Mouse (Mus musculus) adipocyte (in vitro differentiated cells): ENCODE measurements around the gene Marveld3.

Experiments used
- DNase-seq: peaks from one replicate; pipeline ENCODE4 v3.0.0-alpha.2; 2016; ENCODE audit warnings: low spot score

The Marveld3 gene

DNA sequence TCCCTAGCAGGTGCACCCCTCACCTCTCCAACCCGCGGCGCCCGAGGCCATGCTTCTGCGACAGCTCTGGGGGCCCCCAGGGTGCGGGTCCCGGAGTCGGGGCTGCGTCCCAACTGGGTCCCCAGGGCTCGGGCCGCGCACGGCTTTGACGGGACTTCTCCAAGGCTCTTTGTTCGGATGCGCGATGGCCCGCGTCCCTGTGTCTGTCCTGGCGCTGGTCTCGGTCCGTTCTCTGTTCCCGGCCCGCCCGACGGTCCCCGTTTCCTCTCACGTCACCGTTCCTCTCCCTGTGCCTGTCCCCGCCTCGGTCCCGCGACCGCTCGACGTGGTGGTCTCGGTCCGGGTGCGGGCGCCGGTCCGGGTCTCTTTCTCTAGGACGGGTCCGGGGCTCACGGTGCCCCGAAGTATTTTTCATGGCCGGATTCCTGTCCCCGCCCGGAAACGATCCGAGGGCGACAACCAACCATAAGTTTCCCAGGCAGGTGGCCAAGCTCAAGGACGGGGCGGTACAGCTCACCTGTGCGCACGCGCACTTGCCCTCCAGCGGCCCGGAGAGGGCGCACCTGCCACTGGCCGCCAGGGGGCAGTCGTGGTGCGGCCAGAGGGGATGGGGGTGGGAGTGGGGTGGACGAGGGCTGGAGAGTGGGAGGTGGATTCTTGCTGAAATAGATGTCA lies at the start of gene Marveld3:
Marveld3 (minus strand) TSS at position 511 of the 675 bp plus-strand sequence.
- DNase-seq: no peak

DNA sequence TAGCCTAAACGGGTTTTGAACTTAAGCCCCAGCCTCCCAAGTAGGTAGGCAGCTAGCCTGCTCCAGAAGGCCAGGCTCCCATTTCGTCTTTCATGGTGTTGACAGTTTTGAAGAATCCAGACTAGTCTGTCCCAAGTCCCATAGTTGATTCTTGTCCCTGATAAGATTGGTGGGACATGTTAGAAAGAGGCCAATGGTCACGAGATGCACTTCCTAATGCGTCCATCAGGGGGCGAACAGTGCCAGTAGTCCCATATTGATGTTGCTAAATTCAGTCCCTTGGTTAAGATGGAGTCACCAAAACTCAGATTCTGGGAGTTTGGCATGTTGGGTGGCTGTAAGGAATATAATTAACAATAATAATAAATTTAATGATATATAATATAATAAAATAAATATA lies 48.9 kb upstream of the Marveld3 start:
- peak; percentile 43 for DNase-seq

GRCm38 (mm10) chr8:110008995-110009446 lies 47.0 kb upstream of the Marveld3 start:
- DNase-seq: no peak

- DNase-seq: no peak
Measured at GRCm38 (mm10) chr8:110008228-110008994, 46.4 kb upstream of the Marveld3 start.

GRCm38 (mm10) chr8:110006312-110007023 lies 44.5 kb upstream of the Marveld3 start:
- no peak for DNase-seq

DNA sequence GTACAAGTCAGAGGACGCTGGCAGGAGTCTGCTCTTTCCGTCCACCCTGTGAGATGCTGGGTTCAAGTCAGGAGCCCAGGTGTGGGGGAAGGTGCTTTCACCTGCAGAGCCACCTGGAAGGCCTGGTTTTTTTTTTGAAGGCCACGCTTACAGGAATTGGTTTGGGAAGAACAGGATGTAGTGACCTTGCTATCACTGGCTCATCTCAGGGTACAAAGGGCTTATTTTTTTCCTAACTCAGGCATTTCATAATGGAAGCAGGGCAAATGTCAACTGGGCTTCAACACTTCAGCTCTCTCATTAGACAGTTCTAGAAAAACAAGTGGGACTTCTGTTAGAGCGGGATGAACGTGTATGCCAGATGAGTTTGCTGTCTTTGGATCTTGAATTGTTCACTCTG lies 42.3 kb upstream of the Marveld3 start:
- no peak for DNase-seq

DNA sequence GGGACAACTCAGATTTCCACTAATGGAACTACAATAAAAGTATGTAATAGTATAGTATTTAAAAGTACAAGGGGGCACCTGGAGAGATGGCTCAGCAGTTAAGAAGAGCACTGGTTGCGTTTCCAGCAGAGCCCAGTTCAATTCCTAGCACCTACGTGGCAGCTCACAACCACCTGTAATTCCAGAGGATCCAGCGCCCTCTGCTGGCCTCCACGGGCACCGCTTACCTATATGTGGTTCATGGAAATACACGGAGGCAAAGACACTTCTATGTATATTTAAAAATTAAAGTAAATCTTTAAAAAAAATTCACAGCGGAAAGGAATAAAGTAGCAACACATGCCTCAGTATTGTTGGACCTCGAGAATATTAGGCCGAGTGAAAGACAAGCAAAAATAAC lies 41.0 kb upstream of the Marveld3 start:
- DNase-seq: no peak

- no peak for DNase-seq
Measured at GRCm38 (mm10) chr8:109999974-110000373, 38.0 kb upstream of the Marveld3 start.

DNA sequence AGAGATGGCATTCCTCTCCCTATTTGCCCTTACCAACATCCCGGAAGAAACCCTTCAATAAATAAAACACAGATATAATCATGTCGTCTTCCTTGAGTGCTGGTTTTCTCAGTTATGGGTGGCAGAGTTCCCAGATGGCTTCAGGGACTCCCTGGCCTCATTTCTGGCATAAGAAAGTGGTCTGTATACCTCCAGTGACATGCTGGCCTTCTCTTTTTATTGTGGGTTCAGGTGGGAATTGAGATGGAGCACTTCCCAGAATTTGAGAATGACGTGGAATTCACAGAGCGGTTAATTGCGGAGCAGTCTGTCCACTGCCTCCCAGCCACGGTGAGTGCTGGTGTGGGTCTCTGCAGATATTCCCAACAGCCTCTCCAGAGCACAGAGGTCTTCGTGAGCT lies 36.1 kb upstream of the Marveld3 start:
- DNase-seq: no peak

GRCm38 (mm10) chr8:109997381-109997780 lies 35.4 kb upstream of the Marveld3 start:
- DNase-seq: no peak

- DNase-seq: no peak
Measured at GRCm38 (mm10) chr8:109992951-109993350, 30.9 kb upstream of the Marveld3 start.

DNA sequence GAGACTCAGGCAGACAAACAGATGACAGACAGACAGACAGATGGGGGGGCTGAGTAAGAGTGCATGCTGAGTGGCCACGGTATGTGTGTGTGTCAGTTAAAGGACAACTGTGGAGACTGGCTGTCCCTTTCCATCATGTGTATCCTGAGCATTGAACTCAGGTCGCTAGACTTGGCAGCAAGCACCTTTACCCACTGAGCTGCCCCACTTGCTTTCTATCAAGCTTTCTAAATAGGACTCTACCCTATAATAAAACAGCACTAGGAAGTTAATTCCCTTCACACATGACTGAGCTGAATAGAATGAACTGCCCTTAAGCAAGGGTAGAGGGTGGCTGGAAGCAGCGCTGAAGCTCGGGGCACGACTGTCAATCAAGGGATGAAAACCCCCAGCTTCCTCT lies 30.2 kb upstream of the Marveld3 start:
- no peak for DNase-seq

DNA sequence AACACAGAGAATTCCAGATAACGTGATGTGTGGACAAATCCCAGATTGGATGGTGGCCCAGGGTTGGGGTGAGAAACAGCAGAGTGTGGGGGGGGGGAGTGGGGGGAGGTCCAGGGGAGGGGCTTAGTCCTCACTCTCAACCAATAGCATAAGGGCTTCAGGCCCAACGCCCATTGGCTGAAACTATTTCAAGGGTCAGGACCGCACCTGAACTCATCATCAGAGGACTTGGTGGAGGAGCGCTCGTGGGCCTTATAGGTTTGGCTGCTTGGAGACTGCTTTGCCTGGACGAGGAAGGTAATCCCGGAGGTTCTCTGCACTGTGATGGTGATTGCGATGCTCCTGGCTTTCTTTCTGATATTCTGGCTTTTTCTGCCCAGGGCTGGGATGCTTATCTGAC lies 28.2 kb upstream of the Marveld3 start, which contains the start of gene Tat:
Tat (plus strand) TSS at position 214 of the 400 bp plus-strand sequence.
- DNase-seq: no peak

DNA sequence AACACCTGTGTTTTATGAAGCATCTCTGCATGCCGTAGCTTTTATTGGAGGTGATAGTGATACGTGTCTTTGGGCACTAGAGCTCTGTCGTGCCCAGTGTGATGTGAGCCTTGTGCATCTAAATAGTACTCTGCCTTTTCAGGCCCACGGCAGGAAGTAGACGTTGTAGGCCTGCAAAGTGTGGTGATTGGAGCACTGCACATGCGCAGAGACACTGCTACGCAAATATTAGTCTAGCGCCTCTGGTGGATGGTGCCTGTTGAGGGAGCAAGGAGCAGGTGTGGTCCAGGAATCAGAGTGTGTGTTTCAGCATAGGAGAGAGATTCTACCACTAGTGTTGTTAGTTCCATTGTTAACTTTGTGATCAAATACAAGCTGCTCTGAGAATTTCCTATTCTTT lies 27.1 kb upstream of the Marveld3 start:
- no peak for DNase-seq

- DNase-seq: no peak
Measured at GRCm38 (mm10) chr8:109987776-109988175, 25.8 kb upstream of the Marveld3 start.

GRCm38 (mm10) chr8:109986384-109986783 lies 24.4 kb upstream of the Marveld3 start:
- DNase-seq: no peak

- no peak for DNase-seq
Measured at GRCm38 (mm10) chr8:109983944-109984343, 21.9 kb upstream of the Marveld3 start.

DNA sequence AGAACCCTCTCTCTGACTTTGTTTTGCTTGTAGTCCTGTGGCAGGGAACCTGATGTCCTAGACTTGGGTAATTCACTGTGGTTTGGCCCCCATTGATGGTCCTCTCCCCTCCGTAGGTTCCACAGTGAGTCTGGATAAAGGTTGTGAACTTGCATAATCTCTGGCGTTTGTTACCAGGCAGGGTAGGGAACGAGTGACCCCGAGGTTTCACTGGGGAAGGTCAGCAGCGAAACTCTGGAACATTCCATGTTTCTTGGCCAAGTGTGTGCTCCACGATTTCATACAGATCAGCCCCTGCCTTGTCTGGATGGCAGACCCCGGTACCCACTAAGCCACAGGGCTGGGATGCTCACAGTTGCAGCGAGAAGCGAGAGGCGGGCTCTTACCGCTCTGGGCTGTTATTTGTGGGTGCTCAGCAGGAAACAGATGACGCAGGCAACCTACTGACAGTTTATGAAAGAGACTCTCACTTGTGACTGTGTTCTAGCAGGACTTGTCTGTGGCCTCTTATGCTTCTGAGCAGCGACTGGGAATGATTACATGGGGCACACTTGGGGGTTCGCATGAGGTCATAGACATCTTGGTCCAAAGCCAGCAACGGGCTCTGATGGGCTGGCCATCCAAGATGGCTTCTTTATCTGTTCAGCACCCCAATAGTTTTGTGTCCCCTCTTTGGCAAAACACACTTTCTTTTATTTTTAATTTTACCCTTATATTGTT lies 20.5 kb upstream of the Marveld3 start:
- DNase-seq: no peak

DNA sequence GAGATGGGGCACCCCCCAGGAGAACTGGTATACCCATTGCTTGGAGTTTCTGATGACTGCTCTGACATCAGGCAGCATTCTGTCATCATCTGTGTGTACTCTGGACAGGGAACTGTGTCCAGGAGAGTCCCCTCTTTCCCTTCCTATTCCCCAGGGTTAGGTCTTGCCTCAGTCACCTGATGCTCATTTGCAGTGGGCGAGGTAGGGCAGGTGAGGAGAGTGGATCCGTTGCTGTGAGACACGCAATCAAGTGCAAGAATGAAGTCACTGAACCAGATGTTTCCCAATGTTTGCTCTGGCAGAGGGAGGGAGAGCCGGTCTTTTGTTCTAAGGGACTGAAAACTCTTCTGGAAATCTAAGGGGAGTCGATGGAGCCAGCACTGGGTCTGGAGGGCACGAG lies 17.3 kb upstream of the Marveld3 start:
- no peak for DNase-seq

DNA sequence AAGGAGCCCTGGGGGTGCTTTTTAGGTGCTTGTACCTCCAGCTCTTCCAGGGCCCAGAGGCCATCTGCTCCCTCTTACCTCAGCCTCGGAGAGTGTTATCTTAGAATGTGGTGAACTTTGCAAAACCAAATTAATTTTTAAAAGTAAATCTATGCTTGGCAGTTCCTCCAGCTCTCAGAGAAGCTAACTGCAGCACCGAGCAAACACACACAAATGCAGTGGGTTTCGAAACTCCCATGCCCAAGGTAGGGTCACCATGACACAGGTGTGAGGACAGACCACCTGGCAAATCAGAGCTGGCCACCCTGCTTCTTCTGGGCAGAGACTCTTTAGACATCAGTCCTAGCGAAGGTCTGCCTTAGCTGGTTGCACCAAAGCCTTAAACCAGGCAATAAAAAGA lies 10.9 kb upstream of the Marveld3 start:
- no peak for DNase-seq

- DNase-seq: peak; percentile 50
Measured at GRCm38 (mm10) chr8:109970323-109970722, 8.3 kb upstream of the Marveld3 start.

DNA sequence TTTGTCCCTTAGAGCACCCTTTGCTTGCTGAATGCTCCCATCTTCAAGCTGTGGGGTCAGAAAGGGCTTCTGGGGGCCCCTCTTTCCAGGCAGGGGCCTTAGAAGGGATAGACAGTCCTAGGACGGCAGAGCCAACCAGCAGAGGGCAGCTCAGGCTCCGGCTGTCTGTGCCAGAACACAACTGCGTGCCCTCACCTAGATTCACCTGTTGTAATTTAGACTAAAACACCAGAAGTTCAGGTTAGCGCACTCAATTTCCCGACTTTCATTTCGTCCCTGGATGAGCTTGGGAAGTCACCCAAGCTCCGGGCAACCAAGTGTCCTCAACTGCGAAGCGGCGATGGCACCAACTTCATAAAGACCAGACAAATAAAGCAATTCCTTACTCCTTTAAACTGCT lies 6.8 kb upstream of the Marveld3 start:
- DNase-seq: no peak
